Mouse (Mus musculus): ENCODE measurements around the gene Podxl. TPM values are rescaled to one million over a fixed set of nuclear protein-coding genes. Genes with fewer than 3 reads are reported as not detected.

The Podxl gene
- polyA plus RNA-seq, 1 experiment from 2014 or later = 10.3 TPM

- no peak overlapping the region for H3K4me3 ChIP-seq (replicated peaks; ENCODE audit: low read depth, low read length)
- no peak for ATAC-seq (ENCODE audit: low FRiP score, low TSS enrichment)
- no peak overlapping the region for H3K9ac ChIP-seq (replicated peaks; ENCODE audit: low read length)
Measured at GRCm38 (mm10) chr6:31560138-31560959, 3.4 kb downstream of the Podxl start.

GRCm38 (mm10) chr6:31556460-31557100, 7.2 kb downstream of the Podxl start:
- peaks cover 16% of the 10 kb centered on the region for H3K4me1 ChIP-seq (ENCODE audit: control insufficient read depth, insufficient read depth, low read length)
- no peak overlapping the region for H3K27ac ChIP-seq (replicated peaks; ENCODE audit: low read depth, low read length)
- H3K4me3 ChIP-seq (replicated peaks; ENCODE audit: low read depth, low read length) = no peak overlapping the region
- no peak overlapping the region for H3K9ac ChIP-seq (replicated peaks; ENCODE audit: low read length)
- H3K36me3 ChIP-seq (ENCODE audit: control insufficient read depth, insufficient read depth, low read length) = no peaks in the 10 kb centered on the region
- no peak overlapping the region for H3K4me2 ChIP-seq (ENCODE audit: low read length)
- DNase-seq = no peak
- WGBS = 87% methylated on average over 7 of the region's 7 CpGs
- no peaks in the 10 kb centered on the region for H3K27me3 ChIP-seq (ENCODE audit: control insufficient read depth, insufficient read depth, low read length)
- no peak for ATAC-seq (ENCODE audit: low FRiP score, low TSS enrichment)
- H3K9me3 ChIP-seq (ENCODE audit: control insufficient read depth, low read length) = no peaks in the 10 kb centered on the region

More at GRCm38 (mm10) chr6:31560138-31560959, 3.4 kb downstream of the Podxl start:
- H3K36me3 ChIP-seq (ENCODE audit: control insufficient read depth, insufficient read depth, low read length) = no peaks in the 10 kb centered on the region
- H3K4me1 ChIP-seq (ENCODE audit: control insufficient read depth, insufficient read depth, low read length) = peaks cover 35% of the 10 kb centered on the region
- peak overlapping the region; percentile 91 for H3K4me2 ChIP-seq (ENCODE audit: low read length)
- H3K9me3 ChIP-seq (ENCODE audit: control insufficient read depth, low read length) = no peaks in the 10 kb centered on the region
- no peaks in the 10 kb centered on the region for H3K27me3 ChIP-seq (ENCODE audit: control insufficient read depth, insufficient read depth, low read length)
- WGBS = 9% methylated on average over 13 of the region's 13 CpGs
- H3K27ac ChIP-seq (replicated peaks; ENCODE audit: low read depth, low read length) = no peak overlapping the region
- DNase-seq = no peak

GRCm38 (mm10) chr6:31550876-31551532, 12.8 kb downstream of the Podxl start:
- H3K27ac ChIP-seq (replicated peaks; ENCODE audit: low read depth, low read length) = no peak overlapping the region
- no peak overlapping the region for H3K9ac ChIP-seq (replicated peaks; ENCODE audit: low read length)
- H3K4me1 ChIP-seq (ENCODE audit: control insufficient read depth, insufficient read depth, low read length) = peaks cover 8% of the 10 kb centered on the region; the same call in 1 of the 2 replicates
- H3K36me3 ChIP-seq (ENCODE audit: control insufficient read depth, insufficient read depth, low read length) = no peaks in the 10 kb centered on the region
- WGBS = 84% methylated on average over 22 of the region's 22 CpGs
- DNase-seq (no peak), ATAC-seq (ENCODE audit: low FRiP score, low TSS enrichment) (no peak)
- no peak overlapping the region for H3K4me3 ChIP-seq (replicated peaks; ENCODE audit: low read depth, low read length)
- no peaks in the 10 kb centered on the region for H3K27me3 ChIP-seq (ENCODE audit: control insufficient read depth, insufficient read depth, low read length)
- no peak overlapping the region for H3K4me2 ChIP-seq (ENCODE audit: low read length)
- no peaks in the 10 kb centered on the region for H3K9me3 ChIP-seq (ENCODE audit: control insufficient read depth, low read length)

- peak; percentile 74 for DNase-seq
- peak overlapping the region; percentile 37; the same call in 1 of the 2 replicates for H3K27ac ChIP-seq (replicated peaks; ENCODE audit: low read depth, low read length)
Measured at GRCm38 (mm10) chr6:31549361-31550051, 14.3 kb downstream of the Podxl start.

GRCm38 (mm10) chr6:31544318-31544717, 19.5 kb downstream of the Podxl start:
- H3K9ac ChIP-seq (replicated peaks; ENCODE audit: low read length) = no peak overlapping the region
- ATAC-seq (ENCODE audit: low FRiP score, low TSS enrichment) (no peak), DNase-seq (no peak)
- H3K27ac ChIP-seq (replicated peaks; ENCODE audit: low read depth, low read length) = no peak overlapping the region
- no peaks in the 10 kb centered on the region for H3K36me3 ChIP-seq (ENCODE audit: control insufficient read depth, insufficient read depth, low read length)
- WGBS = 80% methylated on average over 4 of the region's 4 CpGs
- no peaks in the 10 kb centered on the region for H3K9me3 ChIP-seq (ENCODE audit: control insufficient read depth, low read length)
- H3K4me1 ChIP-seq (ENCODE audit: control insufficient read depth, insufficient read depth, low read length) = 0 out of 2 replicates have a peak, but pooled peaks cover 3% of the 10 kb centered on the region
- H3K4me2 ChIP-seq (ENCODE audit: low read length) = no peak overlapping the region
- no peaks in the 10 kb centered on the region for H3K27me3 ChIP-seq (ENCODE audit: control insufficient read depth, insufficient read depth, low read length)
- H3K4me3 ChIP-seq (replicated peaks; ENCODE audit: low read depth, low read length) = no peak overlapping the region

More at GRCm38 (mm10) chr6:31549361-31550051, 14.3 kb downstream of the Podxl start:
- ATAC-seq (ENCODE audit: low FRiP score, low TSS enrichment) = peak; percentile 57; the same call in 1 of the 2 replicates
- no peak overlapping the region for H3K4me3 ChIP-seq (replicated peaks; ENCODE audit: low read depth, low read length)
- no peaks in the 10 kb centered on the region for H3K27me3 ChIP-seq (ENCODE audit: control insufficient read depth, insufficient read depth, low read length)
- peaks cover 8% of the 10 kb centered on the region; the same call in 1 of the 2 replicates for H3K4me1 ChIP-seq (ENCODE audit: control insufficient read depth, insufficient read depth, low read length)
- no peaks in the 10 kb centered on the region for H3K9me3 ChIP-seq (ENCODE audit: control insufficient read depth, low read length)
- no peaks in the 10 kb centered on the region for H3K36me3 ChIP-seq (ENCODE audit: control insufficient read depth, insufficient read depth, low read length)
- 42% methylated on average over 5 of the region's 5 CpGs for WGBS
- no peak overlapping the region for H3K4me2 ChIP-seq (ENCODE audit: low read length)
- H3K9ac ChIP-seq (replicated peaks; ENCODE audit: low read length) = no peak overlapping the region

GRCm38 (mm10) chr6:31540018-31540417, 23.8 kb downstream of the Podxl start:
- Histone ChIP-seq H3K36me3 (ENCODE audit: control insufficient read depth, insufficient read depth, low read length) (no peaks in the 10 kb centered on the region), H3K9me3 (ENCODE audit: control insufficient read depth, low read length) (no peaks in the 10 kb centered on the region), H3K27me3 (ENCODE audit: control insufficient read depth, insufficient read depth, low read length) (no peaks in the 10 kb centered on the region), H3K4me3 (replicated peaks; ENCODE audit: low read depth, low read length) (no peak overlapping the region), H3K9ac (replicated peaks; ENCODE audit: low read length) (no peak overlapping the region), H3K27ac (replicated peaks; ENCODE audit: low read depth, low read length) (no peak overlapping the region), H3K4me2 (ENCODE audit: low read length) (no peak overlapping the region), H3K4me1 (ENCODE audit: control insufficient read depth, insufficient read depth, low read length) (no peaks in the 10 kb centered on the region)
- DNase-seq (no peak), ATAC-seq (ENCODE audit: low FRiP score, low TSS enrichment) (no peak)
- 92% methylated on average over 6 of the region's 6 CpGs for WGBS

GRCm38 (mm10) chr6:31538112-31538511, 25.7 kb downstream of the Podxl start:
- Histone ChIP-seq H3K4me2 (ENCODE audit: low read length) (no peak overlapping the region), H3K9me3 (ENCODE audit: control insufficient read depth, low read length) (no peaks in the 10 kb centered on the region), H3K27me3 (ENCODE audit: control insufficient read depth, insufficient read depth, low read length) (no peaks in the 10 kb centered on the region), H3K4me1 (ENCODE audit: control insufficient read depth, insufficient read depth, low read length) (no peaks in the 10 kb centered on the region), H3K27ac (replicated peaks; ENCODE audit: low read depth, low read length) (no peak overlapping the region), H3K36me3 (ENCODE audit: control insufficient read depth, insufficient read depth, low read length) (no peaks in the 10 kb centered on the region), H3K9ac (replicated peaks; ENCODE audit: low read length) (no peak overlapping the region), H3K4me3 (replicated peaks; ENCODE audit: low read depth, low read length) (no peak overlapping the region)
- 96% methylated on average over 1 of the region's 1 CpGs for WGBS
- no peak for DNase-seq
- no peak for ATAC-seq (ENCODE audit: low FRiP score, low TSS enrichment)

GRCm38 (mm10) chr6:31537193-31537592, 26.6 kb downstream of the Podxl start:
- Histone ChIP-seq H3K4me3 (replicated peaks; ENCODE audit: low read depth, low read length) (no peak overlapping the region), H3K4me2 (ENCODE audit: low read length) (no peak overlapping the region), H3K9ac (replicated peaks; ENCODE audit: low read length) (no peak overlapping the region), H3K36me3 (ENCODE audit: control insufficient read depth, insufficient read depth, low read length) (no peaks in the 10 kb centered on the region), H3K27me3 (ENCODE audit: control insufficient read depth, insufficient read depth, low read length) (no peaks in the 10 kb centered on the region), H3K27ac (replicated peaks; ENCODE audit: low read depth, low read length) (no peak overlapping the region), H3K4me1 (ENCODE audit: control insufficient read depth, insufficient read depth, low read length) (no peaks in the 10 kb centered on the region), H3K9me3 (ENCODE audit: control insufficient read depth, low read length) (no peaks in the 10 kb centered on the region)
- 70% methylated on average over 4 of the region's 4 CpGs for WGBS
- DNase-seq = no peak
- ATAC-seq (ENCODE audit: low FRiP score, low TSS enrichment) = no peak
